Mouse (Mus musculus) urinary bladder, postnatal 14 days (tissue): ENCODE measurements at regions not wholly inside any gene's neighbourhood (a gene's known extent, or its start where the extent isn't known, plus 50 kb on each side); places are given as distances from the start of the nearest gene placed in this dataset.
A peak's percentile ranks its signal among the peaks of the same experiment; 100 is the strongest.

Source experiments
- DNase-seq: peaks from one replicate; pipeline ENCODE4 v3.0.0; 2021; ENCODE audit warnings: low spot score

- DNase-seq, result no peak
Observed at GRCm38 (mm10) chr8:26813198-26813815, 163.8 kb upstream of the Zfp703 start.

- DNase-seq, result no peak
Observed at GRCm38 (mm10) chr8:26815020-26815584, 162.0 kb upstream of the Zfp703 start.

- no peak for DNase-seq
Observed at GRCm38 (mm10) chr8:26816977-26817376, 160.1 kb upstream of the Zfp703 start.

GRCm38 (mm10) chr8:26824189-26824941 lies 152.8 kb upstream of the Zfp703 start:
- no peak for DNase-seq

- DNase-seq, result no peak
Observed at GRCm38 (mm10) chr8:26828311-26828909, 148.7 kb upstream of the Zfp703 start.

GRCm38 (mm10) chr8:26829313-26829712 lies 147.8 kb upstream of the Zfp703 start:
- no peak for DNase-seq

GRCm38 (mm10) chr8:26831148-26831547 lies 146.0 kb upstream of the Zfp703 start:
- DNase-seq, result no peak

GRCm38 (mm10) chr8:26831790-26832189 lies 145.3 kb upstream of the Zfp703 start:
- no peak for DNase-seq

- no peak for DNase-seq
Observed at GRCm38 (mm10) chr8:26832546-26832945, 144.6 kb upstream of the Zfp703 start.

- peak; percentile 41 for DNase-seq
Observed at GRCm38 (mm10) chr8:26833297-26833696, 143.8 kb upstream of the Zfp703 start.

- DNase-seq, result no peak
Observed at GRCm38 (mm10) chr8:26833784-26834183, 143.3 kb upstream of the Zfp703 start.

GRCm38 (mm10) chr8:26834604-26835003 lies 142.5 kb upstream of the Zfp703 start:
- DNase-seq, result no peak

GRCm38 (mm10) chr8:26835076-26835475 lies 142.0 kb upstream of the Zfp703 start:
- DNase-seq, result no peak

GRCm38 (mm10) chr8:26835616-26836015 lies 141.5 kb upstream of the Zfp703 start:
- DNase-seq, result no peak

- no peak for DNase-seq
Observed at GRCm38 (mm10) chr8:26836552-26836951, 140.6 kb upstream of the Zfp703 start.

GRCm38 (mm10) chr8:26840286-26840685 lies 136.8 kb upstream of the Zfp703 start:
- DNase-seq, result no peak

- peak; percentile 52 for DNase-seq
Observed at GRCm38 (mm10) chr8:26840745-26841680, 136.1 kb upstream of the Zfp703 start.

- DNase-seq, result no peak
Observed at GRCm38 (mm10) chr8:26843714-26844113, 133.4 kb upstream of the Zfp703 start.

GRCm38 (mm10) chr8:26844132-26844808 lies 132.9 kb upstream of the Zfp703 start:
- DNase-seq, result no peak

GRCm38 (mm10) chr8:26844809-26845143 lies 132.3 kb upstream of the Zfp703 start:
- no peak for DNase-seq

- DNase-seq, result no peak
Observed at GRCm38 (mm10) chr8:26845481-26846194, 131.5 kb upstream of the Zfp703 start.
